Mouse (Mus musculus) large intestine, adult 2 months (tissue): ENCODE results near the gene Mpdu1. TPM values are rescaled to one million over a fixed set of nuclear protein-coding genes. Genes with fewer than 3 reads are reported as not detected.
"Not testable (repeated sequence)": the region's sequence is repeated elsewhere in the genome, so short reads cannot be mapped to it uniquely, and the experiment has no call there.

Experiments used
- DNase-seq: peaks from one replicate; pipeline ENCODE4 v3.0.0-alpha.2; 2012; ENCODE audit warnings: low read depth, low spot score
- WGBS: fragments of 180-500 bp; shearing (Covaris S2); methylation state at CpG from one replicate; pipeline ENCODE4 v1.1.7; 2018; 5-methylcytosine and 5-hydroxymethylcytosine counted together
- polyA plus RNA-seq: library from polyadenylated mRNA; depleted of rRNA; stranded (reverse); fragments of >200 nt; gene quantifications from 2 replicates; pipeline ENCODE4 v1.2.3, GENCODE M21; 2012; rRNA removed

Gene Mpdu1
- polyA plus RNA-seq, 1 experiment: 147 TPM

DNA sequence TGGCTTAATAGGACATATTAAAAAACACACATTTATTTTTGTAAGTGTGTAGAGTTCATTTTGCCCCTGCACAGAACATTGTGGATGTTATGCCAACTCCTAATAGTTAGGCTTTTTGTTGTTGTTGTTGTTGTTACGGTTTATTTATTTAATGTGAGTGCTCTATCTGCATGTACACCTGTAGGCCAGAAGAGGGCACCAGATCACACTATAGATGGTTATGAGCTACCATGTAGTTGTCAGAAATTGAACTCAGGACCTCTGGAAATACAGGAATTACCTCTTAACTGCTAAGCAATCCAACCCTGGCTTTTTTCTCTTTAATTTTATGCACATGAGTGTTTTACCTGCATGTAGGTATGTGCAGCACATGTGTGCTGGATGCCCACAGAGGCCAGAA is 32.6 kb downstream of the Mpdu1 start:
- 62% methylated on average over 1 of the region's 1 CpGs for WGBS
- no peak for DNase-seq

DNA sequence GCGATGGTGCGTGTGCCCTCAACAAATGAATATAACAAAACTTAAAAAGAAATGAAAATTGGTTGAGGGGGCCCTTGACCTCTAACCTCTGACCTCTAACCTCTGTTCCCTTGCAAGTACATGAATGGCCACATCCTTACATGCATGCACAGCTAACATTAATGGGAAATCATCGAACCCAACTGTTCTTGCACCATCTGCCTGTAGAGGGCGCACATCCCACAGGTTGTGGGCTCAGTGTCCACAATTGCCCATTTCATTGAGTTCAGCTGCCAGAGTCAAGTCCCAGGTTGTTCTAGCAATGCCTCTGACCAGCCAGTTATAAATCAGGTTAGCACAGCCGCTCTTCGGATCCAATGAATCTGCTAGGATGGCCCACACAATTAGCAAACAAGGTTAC is 34.2 kb downstream of the Mpdu1 start:
- 35% methylated on average over 6 of the region's 6 CpGs for WGBS
- DNase-seq: peak; percentile 70

DNA sequence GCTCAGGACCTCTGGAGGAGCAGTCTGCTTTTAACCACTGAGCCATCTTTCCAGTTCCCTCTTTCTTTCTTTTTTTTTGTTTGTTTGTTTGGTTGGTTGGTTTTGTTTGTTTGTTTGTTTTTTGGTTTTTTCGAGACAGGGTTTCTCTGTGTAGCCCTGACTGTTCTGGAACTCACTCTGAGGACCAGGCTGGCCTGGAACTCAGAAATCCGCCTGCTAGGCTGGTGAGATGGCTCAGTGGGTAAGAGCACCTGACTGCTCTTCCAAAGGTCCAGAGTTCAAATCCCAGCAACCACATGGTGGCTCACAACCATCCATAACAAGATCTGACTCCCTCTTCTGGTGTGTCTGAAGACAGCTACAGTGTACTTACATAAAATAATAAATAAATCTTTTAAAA is 38.1 kb downstream of the Mpdu1 start:
- DNase-seq: not testable (repeated sequence)
- WGBS: 72% methylated on average over 2 of the region's 2 CpGs

DNA sequence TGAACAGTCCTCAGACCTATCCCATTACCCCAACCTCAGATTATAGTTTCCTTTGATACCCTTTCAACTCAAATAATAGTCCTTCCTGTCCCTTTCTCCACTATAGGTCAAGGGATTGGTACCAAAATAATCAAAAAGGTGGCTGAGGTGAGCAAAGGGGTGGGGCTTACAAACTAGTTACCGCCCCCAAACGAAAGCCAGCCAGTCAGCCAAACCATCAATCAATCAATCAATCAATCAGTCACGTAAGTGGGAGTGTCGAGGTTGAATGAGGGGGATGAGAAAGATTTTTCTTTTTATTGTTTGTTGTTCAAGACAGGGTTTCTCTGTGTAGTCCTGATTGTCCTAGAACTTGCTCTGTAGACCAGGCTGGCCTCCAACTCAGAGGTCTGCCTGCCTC is 39.4 kb downstream of the Mpdu1 start:
- 67% methylated on average over 4 of the region's 4 CpGs for WGBS
- no peak for DNase-seq

DNA sequence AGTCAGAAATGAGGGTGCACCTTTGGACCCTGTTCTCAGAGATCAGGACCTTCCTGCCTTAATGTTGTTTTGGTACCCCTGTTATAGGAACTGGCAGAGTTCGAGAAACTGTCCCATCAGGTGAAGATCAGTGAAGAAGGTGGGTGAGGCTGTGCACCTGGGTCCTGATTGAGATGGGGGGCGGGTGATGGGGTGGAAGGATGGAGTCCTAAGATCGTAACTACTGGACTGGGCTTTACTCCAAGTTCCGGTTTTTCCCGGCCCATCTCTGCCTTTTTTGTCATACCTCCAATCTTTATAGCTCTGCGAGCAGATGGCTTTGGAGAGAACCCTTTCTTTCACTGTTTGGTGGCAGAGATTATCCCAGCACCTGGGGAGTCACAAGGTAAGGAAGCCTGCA is 40.0 kb downstream of the Mpdu1 start:
- DNase-seq: no peak
- 7% methylated on average over 6 of the region's 6 CpGs for WGBS

DNA sequence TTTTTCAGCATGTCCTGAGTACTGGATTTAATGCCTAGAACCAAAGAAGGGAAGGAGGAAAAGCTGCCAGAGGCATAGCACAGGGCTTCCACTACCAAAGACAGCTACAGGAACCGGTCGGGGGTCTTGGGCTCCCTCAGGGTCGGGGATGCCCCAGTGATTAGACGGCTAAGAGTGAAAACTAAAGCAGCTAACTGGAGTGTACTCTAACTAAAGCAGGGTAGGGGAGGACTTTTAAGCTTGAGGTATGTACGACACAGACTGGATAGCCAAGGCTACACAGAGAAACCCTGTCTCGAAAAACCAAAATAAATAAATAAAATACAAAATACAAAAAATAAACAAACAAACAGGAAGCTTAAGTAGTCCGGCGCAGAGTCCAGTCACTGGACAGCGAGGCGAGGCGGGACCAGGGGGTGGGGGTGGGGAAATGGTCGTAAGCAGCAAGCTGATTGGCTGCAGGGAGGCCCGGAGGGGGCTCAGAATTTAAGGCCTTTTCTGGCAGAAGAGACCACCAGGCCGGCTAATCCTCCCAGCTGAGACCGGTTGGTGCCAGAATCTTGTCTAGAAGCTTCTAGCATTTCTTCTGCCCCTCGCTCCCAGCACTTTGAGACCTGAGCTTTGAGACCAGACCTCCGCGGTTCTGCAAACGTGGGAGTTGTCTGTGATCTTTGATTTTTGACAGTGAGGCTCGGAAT is 40.7 kb downstream of the Mpdu1 start, which contains the start of gene Sat2:
Gene Sat2 (plus strand): TSS at position 454 of the 698 bp plus-strand sequence.
- no peak for DNase-seq
- WGBS: 10% methylated on average over 20 of the region's 20 CpGs

DNA sequence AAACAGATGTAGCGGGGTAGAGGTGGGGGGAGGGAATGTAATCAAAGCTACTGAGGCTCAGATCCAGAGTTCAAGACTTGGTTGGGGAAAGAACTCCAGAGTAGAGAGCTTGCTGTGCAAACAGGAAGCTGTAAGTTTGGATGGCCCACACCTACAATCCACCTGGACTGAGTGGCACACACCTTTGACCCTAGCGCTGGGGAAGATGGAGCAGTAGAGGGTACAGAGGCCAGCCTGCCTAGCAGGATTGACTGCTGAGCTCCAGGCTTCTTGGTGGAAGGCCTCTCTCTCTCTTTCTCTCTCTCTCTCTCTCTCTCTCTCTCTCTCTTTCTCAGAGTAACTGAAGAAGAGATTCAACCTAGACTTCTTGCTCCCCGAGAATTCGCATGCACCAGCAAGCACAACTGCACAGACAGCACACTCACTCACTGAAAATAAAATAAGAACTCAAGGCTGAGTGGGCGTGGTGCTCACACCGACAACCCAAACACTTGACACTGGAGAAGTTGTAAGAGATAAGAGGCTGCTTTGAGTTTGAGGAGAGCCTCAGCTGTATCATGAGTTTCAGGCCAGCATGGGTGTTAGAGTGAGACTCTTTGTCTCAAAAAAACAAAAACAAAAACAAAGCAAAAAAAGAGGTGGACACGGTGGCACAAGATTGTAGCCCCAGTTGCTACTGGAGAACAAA is 41.9 kb downstream of the Mpdu1 start:
- no peak for DNase-seq
- 54% methylated on average over 7 of the region's 7 CpGs for WGBS

DNA sequence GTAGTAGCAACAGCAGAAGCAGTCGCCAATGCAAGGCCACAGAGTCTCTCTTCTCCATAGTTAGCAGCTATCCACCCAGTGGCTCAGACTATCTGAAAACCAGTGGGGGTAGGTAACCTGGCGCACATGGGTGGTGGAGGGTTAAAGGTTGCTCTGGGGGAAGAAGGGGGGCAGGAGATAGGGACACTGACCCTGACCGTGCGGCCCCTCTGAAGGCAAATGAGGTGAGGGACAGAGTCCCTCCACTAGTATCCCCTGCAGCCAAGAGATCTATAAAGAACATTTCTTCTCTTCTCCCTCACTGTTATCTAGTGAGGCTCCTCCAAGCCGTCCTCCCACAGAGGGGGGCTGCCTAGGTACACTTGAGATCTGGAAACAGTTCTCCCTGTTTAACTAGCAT is 44.6 kb downstream of the Mpdu1 start, which contains the start of gene Shbg:
Gene Shbg (minus strand): TSS at position 101 of the 400 bp plus-strand sequence.
- WGBS: 60% methylated on average over 5 of the region's 5 CpGs
- no peak for DNase-seq

DNA sequence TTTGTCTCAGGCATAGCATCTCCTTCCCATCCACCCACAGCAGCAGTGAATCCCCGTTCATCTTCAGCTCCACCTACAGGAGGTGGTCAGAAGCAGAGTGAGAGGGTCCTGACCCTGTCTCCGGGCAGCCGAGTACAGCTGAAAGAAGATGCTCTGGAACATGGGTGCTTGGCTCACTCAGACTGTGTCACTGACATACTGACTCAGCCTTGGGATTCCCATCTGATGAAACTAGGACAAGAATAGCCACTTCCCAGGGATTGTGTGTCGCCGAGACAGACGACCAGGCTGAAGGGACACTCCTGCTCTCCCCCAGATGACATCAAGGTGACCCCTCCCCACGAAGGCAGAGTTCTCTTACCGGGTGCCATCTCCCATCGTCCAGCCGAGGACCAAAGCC is 45.7 kb downstream of the Mpdu1 start:
- 50% methylated on average over 10 of the region's 10 CpGs for WGBS
- DNase-seq: no peak

DNA sequence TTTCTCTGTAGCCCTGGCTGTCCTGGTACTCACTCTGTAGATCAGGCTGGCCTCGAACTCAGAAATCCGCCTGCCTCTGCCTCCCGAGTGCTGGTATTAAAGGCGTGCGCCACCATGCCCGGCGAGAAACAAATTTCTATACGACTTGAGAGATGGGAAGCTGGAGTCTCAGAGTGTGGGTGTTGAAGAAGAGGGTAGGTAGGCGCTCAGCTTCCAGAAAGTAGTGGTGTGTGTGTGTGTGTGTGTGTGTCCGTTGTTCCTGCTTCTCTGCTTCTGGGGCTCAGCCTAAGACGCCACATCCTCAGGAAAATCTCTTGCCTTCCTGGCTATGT is 48.2 kb downstream of the Mpdu1 start:
- not testable (repeated sequence) for DNase-seq
- 48% methylated on average over 11 of the region's 11 CpGs for WGBS

DNA sequence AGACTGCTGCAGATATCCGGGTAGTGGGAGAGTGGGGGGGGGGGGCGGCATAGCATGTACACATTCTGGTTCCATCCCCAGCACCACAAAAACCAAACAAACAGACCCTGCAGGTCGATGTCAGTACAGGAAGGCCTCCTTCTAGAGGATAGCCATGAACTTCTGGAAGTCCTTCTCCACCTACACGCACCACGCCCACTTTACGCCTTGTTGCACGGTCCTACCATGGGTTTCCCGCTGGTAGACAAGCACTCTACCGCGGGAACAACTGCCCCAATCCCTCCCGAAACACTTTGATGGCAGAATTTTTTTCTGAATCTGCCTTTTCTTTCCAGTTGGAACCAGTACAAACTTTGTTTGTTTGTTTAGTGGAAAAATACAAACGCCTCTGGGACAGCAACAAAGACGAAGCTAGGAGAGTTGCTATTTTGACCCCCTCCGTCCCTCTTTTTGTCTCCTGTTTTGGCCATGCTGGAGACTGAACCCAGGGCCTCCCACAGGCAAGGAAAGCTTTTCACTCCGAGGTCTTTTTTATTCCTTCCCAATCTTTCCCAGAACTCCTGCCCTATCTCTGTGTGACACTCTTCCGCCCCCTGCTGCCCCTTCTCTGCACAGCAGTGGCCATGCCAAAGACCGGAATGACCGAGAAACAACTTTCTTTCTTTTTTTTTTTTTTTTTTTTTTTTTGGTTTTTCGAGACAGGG is 48.7 kb downstream of the Mpdu1 start:
- DNase-seq: peak; percentile 43
- 7% methylated on average over 19 of the region's 19 CpGs for WGBS

DNA sequence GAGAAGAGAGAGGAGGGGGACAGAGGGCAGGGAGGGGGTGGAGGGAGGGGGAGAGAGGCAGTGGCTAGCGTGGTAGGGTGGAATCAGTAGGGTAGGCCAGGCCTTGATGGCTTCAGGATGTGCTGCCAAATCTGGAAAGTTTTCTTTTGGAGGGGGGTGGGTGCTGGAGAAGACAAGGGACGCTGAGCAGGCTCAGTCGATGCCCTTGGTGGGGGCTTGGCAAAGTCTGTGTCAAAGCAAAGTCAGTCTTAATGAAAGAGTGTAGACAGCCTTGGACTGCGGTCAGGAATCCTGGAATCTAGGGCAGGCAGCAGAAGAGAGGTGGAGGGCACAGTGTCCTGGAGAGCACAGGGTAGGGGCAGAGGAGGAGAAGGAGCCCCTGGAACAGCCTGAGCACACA is 51.5 kb downstream of the Mpdu1 start:
- 57% methylated on average over 4 of the region's 4 CpGs for WGBS
- no peak for DNase-seq

DNA sequence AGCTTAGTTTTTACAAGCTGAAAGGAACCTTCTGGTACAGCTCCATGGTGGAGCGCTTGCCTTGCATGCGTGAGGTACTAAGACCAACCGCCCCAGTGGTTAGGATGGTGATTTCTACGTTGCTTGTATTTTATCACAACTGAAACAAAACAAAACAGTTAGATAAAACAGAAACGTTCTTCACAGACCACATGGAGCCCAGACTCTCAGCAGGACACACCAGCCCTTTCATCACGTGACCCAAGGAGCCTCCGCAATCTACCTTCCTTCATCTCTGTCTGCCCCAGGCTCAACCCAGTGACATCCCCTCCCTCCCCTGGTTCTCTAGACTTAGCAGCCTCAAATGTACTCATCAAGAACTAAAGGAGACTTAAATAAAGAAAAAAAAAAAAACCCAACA is 53.0 kb downstream of the Mpdu1 start:
- WGBS: 74% methylated on average over 7 of the region's 7 CpGs
- no peak for DNase-seq

DNA sequence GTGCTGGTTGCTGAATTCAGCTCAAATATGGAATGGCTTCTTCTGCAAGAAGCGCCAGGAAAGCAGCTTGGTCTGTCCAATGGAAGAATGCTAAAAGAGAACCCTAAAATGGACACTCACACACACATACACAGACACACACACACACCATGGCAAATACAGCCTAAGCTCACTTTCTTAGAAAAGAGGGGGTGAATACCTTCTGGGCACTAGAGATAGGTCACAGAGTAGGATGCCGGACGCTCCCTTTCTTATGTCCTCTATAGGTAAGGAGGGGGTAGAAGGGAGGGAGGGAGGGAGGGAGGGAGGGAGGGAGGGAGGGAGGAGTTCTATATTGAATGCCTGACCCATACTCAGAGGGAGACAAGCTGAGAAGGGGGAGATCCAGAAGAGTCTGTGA is 53.9 kb downstream of the Mpdu1 start:
- WGBS: 82% methylated on average over 3 of the region's 3 CpGs
- DNase-seq: no peak

DNA sequence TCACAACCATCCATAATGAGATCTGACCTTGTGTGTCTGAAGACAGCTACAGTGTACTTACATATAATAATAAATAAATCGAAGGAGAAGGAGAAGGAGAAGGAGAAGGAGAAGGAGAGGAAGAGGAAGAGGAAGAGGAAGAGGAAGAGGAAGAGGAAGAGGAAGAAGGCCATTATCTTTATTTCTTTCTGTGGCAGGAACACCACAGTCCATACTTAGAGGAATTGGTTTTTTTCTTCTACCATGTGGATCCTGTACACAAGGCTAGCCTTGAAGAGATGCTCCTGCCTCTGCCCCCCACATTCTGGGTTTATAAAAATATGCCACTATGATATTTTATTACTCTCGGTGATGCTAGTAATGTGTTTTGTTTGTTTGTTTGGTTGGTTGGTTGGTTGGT is 55.6 kb downstream of the Mpdu1 start:
- no peak for DNase-seq
- 61% methylated on average over 2 of the region's 2 CpGs for WGBS

Other genes with a start within 250 kb of the Mpdu1 start
- 7.5 and 11.2 TPM in 2 replicates for gene Kdm6b, start 249.0 kb downstream of the Mpdu1 start, polyA plus RNA-seq
- 0.12 and 0.29 TPM in 2 replicates for gene Dnah2, start 113.5 kb downstream of the Mpdu1 start, polyA plus RNA-seq
- 1.1 and 2.1 TPM in 2 replicates for gene Efnb3, start 102.4 kb downstream of the Mpdu1 start, polyA plus RNA-seq
- gene Wrap53, start 82.4 kb downstream of the Mpdu1 start, polyA plus RNA-seq: 24.8 and 28.7 TPM in 2 replicates
- gene Trp53, start 82.3 kb downstream of the Mpdu1 start, polyA plus RNA-seq: 80.8 and 93.2 TPM in 2 replicates
- 4.1 and 5.6 TPM in 2 replicates for gene Atp1b2, start 56.7 kb downstream of the Mpdu1 start, polyA plus RNA-seq
- gene Shbg, start 44.7 kb downstream of the Mpdu1 start, polyA plus RNA-seq: not detected in 2 replicates
- gene Sat2, start 40.6 kb downstream of the Mpdu1 start, polyA plus RNA-seq: 1.9 and 2.7 TPM in 2 replicates
- 29.6 and 35.8 TPM in 2 replicates for gene Fxr2, start 29.7 kb downstream of the Mpdu1 start, polyA plus RNA-seq
- gene Sox15, start 7.3 kb downstream of the Mpdu1 start, polyA plus RNA-seq: 0.18 TPM in 1 of 2 replicates, not detected in the other
- gene Cd68, start 3.5 kb upstream of the Mpdu1 start, polyA plus RNA-seq: 20.2 and 20.6 TPM in 2 replicates
- 354 and 356 TPM in 2 replicates for gene Eif4a1, start 9.8 kb upstream of the Mpdu1 start, polyA plus RNA-seq
- gene Senp3, start 19.4 kb upstream of the Mpdu1 start, polyA plus RNA-seq: 43.4 and 55.1 TPM in 2 replicates
- gene Tnfsf13, start 23.1 kb upstream of the Mpdu1 start, polyA plus RNA-seq: 14.4 and 16.2 TPM in 2 replicates
- 13.1 and 13.8 TPM in 2 replicates for gene Tnfsf12, start 33.2 kb upstream of the Mpdu1 start, polyA plus RNA-seq
- 2.3 and 2.8 TPM in 2 replicates for gene Tnfsfm13, start 33.5 kb upstream of the Mpdu1 start, polyA plus RNA-seq
- 17.5 and 33.3 TPM in 2 replicates for gene Polr2a, start 96.0 kb upstream of the Mpdu1 start, polyA plus RNA-seq
- 0.07 TPM in 1 of 2 replicates, not detected in the other for gene Slc35g3, start 99.3 kb upstream of the Mpdu1 start, polyA plus RNA-seq
- gene Zbtb4, start 103.3 kb upstream of the Mpdu1 start, polyA plus RNA-seq: 7.5 and 10.7 TPM in 2 replicates
- 7.3 and 10.3 TPM in 2 replicates for gene Chrnb1, start 133.3 kb upstream of the Mpdu1 start, polyA plus RNA-seq
- 2.8 and 4.4 TPM in 2 replicates for gene Fgf11, start 139.2 kb upstream of the Mpdu1 start, polyA plus RNA-seq
- gene Tmem102, start 143.0 kb upstream of the Mpdu1 start, polyA plus RNA-seq: 38.7 and 39.1 TPM in 2 replicates
- not detected in 2 replicates for gene Gm39566, start 152.7 kb upstream of the Mpdu1 start, polyA plus RNA-seq
- not detected in 2 replicates for gene Spem2, start 155.8 kb upstream of the Mpdu1 start, polyA plus RNA-seq
- gene Spem1, start 159.5 kb upstream of the Mpdu1 start, polyA plus RNA-seq: 0.12 TPM in 1 of 2 replicates, not detected in the other
- 5.1 and 7.0 TPM in 2 replicates for gene Nlgn2, start 175.1 kb upstream of the Mpdu1 start, polyA plus RNA-seq
- 194 and 208 TPM in 2 replicates for gene Tmem256, start 175.9 kb upstream of the Mpdu1 start, polyA plus RNA-seq
- gene Plscr3, start 183.7 kb upstream of the Mpdu1 start, polyA plus RNA-seq: 31.6 and 36.1 TPM in 2 replicates
- gene Tnk1, start 196.1 kb upstream of the Mpdu1 start, polyA plus RNA-seq: 28.8 and 34.4 TPM in 2 replicates
- gene Tmem95, start 215.4 kb upstream of the Mpdu1 start, polyA plus RNA-seq: not detected in 2 replicates
- 1.8 and 3.0 TPM in 2 replicates for gene Kctd11, start 218.8 kb upstream of the Mpdu1 start, polyA plus RNA-seq
- 16.1 and 16.4 TPM in 2 replicates for gene Acap1, start 232.9 kb upstream of the Mpdu1 start, polyA plus RNA-seq
- gene 2810408A11Rik, start 238.3 kb upstream of the Mpdu1 start, polyA plus RNA-seq: 3.0 and 3.8 TPM in 2 replicates
- gene Neurl4, start 238.4 kb upstream of the Mpdu1 start, polyA plus RNA-seq: 24.4 and 36.7 TPM in 2 replicates